Mouse (Mus musculus) Patski (cell line): ENCODE measurements at regions not wholly inside any gene's neighbourhood (a gene's known extent, or its start where the extent isn't known, plus 50 kb on each side); places are given as distances from the start of the nearest gene placed in this dataset.

Experiments used
- ATAC-seq: fragments of 100-300 bp; one replicate; pipeline ENCODE4 v1.8.0; 2021
- CTCF ChIA-PET: fragments of 350-600 bp; sonication (Branson Sonifier 250); formaldehyde crosslinking; loops from one replicate; lab custom pipeline; 2022; ENCODE audit warnings: inconsistent platforms; lab: Charles Lee
- POLR2A ChIA-PET: fragments of 350-600 bp; sonication (Branson Sonifier 250); formaldehyde crosslinking; loops from one replicate; lab custom pipeline; 2022; ENCODE audit warnings: antibody characterized with exemption, inconsistent platforms; lab: Charles Lee
- DNase-seq: peaks from one replicate; pipeline ENCODE4 v3.0.0-alpha.2; 2011; ENCODE audit warnings: low read depth, low spot score
- H3K27me3 ChIP-seq: fragments of 371-371 bp; one replicate; pipeline ENCODE4 v1.5.1; 2021
- CTCF ChIP-seq: fragments of 100-300 bp; IDR thresholded peaks from one replicate; pipeline ENCODE4 v1.5.1; 2021
- in situ Hi-C: fragments of 300-500 bp; cut with MboI; formaldehyde crosslinking; loops from 3 replicates; pipeline ENCODE4 v1.11.1; 2018; ENCODE audit warnings: low pct_unique_long_range_greater_than_20kb, mixed read lengths

- no peak for TF ChIP-seq CTCF
- in situ Hi-C loops, result no loop called here
- ChIA-PET POLR2A (no interaction called here), CTCF (no interaction called here)
- ATAC-seq, result peak; percentile 21
- peaks cover 4% of the 10 kb centered on the region for H3K27me3 ChIP-seq
- peak; percentile 1 for DNase-seq
Measured at GRCm38 (mm10) chr12:10867674-10868635, 282.9 kb downstream of the Kcns3 start.

- in situ Hi-C loops, result no loop called here
- H3K27me3 ChIP-seq, result peaks cover 4% of the 10 kb centered on the region
- ATAC-seq (no peak), DNase-seq (no peak)
- ChIA-PET CTCF (no interaction called here), POLR2A (no interaction called here)
- no peak for TF ChIP-seq CTCF
Measured at GRCm38 (mm10) chr12:10866907-10867538, 283.8 kb downstream of the Kcns3 start.

GRCm38 (mm10) chr12:10865294-10865693 lies 285.6 kb downstream of the Kcns3 start:
- ChIA-PET CTCF (no interaction called here), POLR2A (no interaction called here)
- DNase-seq, result no peak
- TF ChIP-seq CTCF, result no peak
- ATAC-seq, result no peak
- peaks cover 4% of the 10 kb centered on the region for H3K27me3 ChIP-seq
- in situ Hi-C loops, result no loop called here

- TF ChIP-seq CTCF, result no peak
- ATAC-seq, result no peak
- H3K27me3 ChIP-seq, result no peaks in the 10 kb centered on the region
- DNase-seq, result no peak
- ChIA-PET POLR2A (no interaction called here), CTCF (no interaction called here)
- in situ Hi-C loops, result no loop called here
Measured at GRCm38 (mm10) chr12:10820335-10820734, 330.5 kb downstream of the Kcns3 start.

GRCm38 (mm10) chr12:10818083-10818482 lies 332.8 kb downstream of the Kcns3 start:
- DNase-seq (no peak), ATAC-seq (no peak)
- ChIA-PET CTCF (no interaction called here), POLR2A (no interaction called here)
- no peaks in the 10 kb centered on the region for H3K27me3 ChIP-seq
- in situ Hi-C loops, result no loop called here
- no peak for TF ChIP-seq CTCF

- in situ Hi-C loops, result no loop called here
- no peaks in the 10 kb centered on the region for H3K27me3 ChIP-seq
- CTCF ChIA-PET, result no interaction called here
- no peak for ATAC-seq
- POLR2A ChIA-PET, result no interaction called here
- TF ChIP-seq CTCF, result no peak
- no peak for DNase-seq
Measured at GRCm38 (mm10) chr12:10817516-10817915, 333.3 kb downstream of the Kcns3 start.

GRCm38 (mm10) chr12:10810597-10810996 lies 340.3 kb downstream of the Kcns3 start:
- ChIA-PET POLR2A (no interaction called here), CTCF (no interaction called here)
- DNase-seq (no peak), ATAC-seq (no peak)
- in situ Hi-C loops, result no loop called here
- TF ChIP-seq CTCF, result no peak
- peaks cover 4% of the 10 kb centered on the region for H3K27me3 ChIP-seq

- peaks cover 4% of the 10 kb centered on the region for H3K27me3 ChIP-seq
- in situ Hi-C loops, result no loop called here
- DNase-seq, result no peak
- ATAC-seq, result no peak
- ChIA-PET CTCF (interaction anchor here (1.7 kb wide), 1 partner anchor 11 kb away, joined by 4 read pairs; no protein-coding TSS in a partner anchor), POLR2A (no interaction called here)
- TF ChIP-seq CTCF, result peak; percentile 45
Measured at GRCm38 (mm10) chr12:10804491-10804890, 346.4 kb downstream of the Kcns3 start.
